In genomic region chr2:32704021-32704421, GRCm38 (mm10) we compare ENCODE assay signal across 8 mouse cellular contexts. TPM values are rescaled to one million over a fixed set of nuclear protein-coding genes. Genes with fewer than 3 reads are reported as not detected.
DNase-seq lines count a peak whose midpoint lies in the region; ATAC-seq and TF ChIP-seq lines count a peak whose summit lies in the region.

Gene Fpgs, minus strand, starts transcription at chr2:32704145.

- TF ChIP-seq POLR2A in ES-Bruce4 (IDR thresholded peaks at IDR 0.05; ENCODE audit: insufficient read depth, low read length), result no peak

- 90% methylated on average over 2 of the region's 2 CpGs for WGBS in forebrain, postnatal 0 days
- 86% methylated on average over 2 of the region's 2 CpGs for WGBS in neural tube, embryonic 13.5 days

- no peak within 1 kb of the TSS for H3K4me3 ChIP-seq in ES-Bruce4 (ENCODE audit: low read depth, low read length)
- H3K4me3 ChIP-seq in forebrain, postnatal 0 days (ENCODE audit: low read depth, low read length), result no peak within 1 kb of the TSS
- no peak within 1 kb of the TSS for H3K4me3 ChIP-seq in neural tube, embryonic 13.5 days

- peak within 1 kb of the TSS; percentile 66; the same call in 1 of the 2 replicates for H3K27ac ChIP-seq in ES-Bruce4 (ENCODE audit: insufficient read depth, low read length)
- H3K27ac ChIP-seq in forebrain, postnatal 0 days (ENCODE audit: low read depth, low read length), result no peak within 1 kb of the TSS
- H3K27ac ChIP-seq in neural tube, embryonic 13.5 days (replicated peaks), result no peak within 1 kb of the TSS

- no peaks in the 10 kb centered on the region for H3K4me1 ChIP-seq in ES-Bruce4 (ENCODE audit: control insufficient read depth, insufficient read depth, low read length)
- H3K4me1 ChIP-seq in forebrain, postnatal 0 days (ENCODE audit: insufficient read depth), result no peaks in the 10 kb centered on the region
- H3K4me1 ChIP-seq in neural tube, embryonic 13.5 days (replicated peaks), result no peaks in the 10 kb centered on the region

- no peaks in the 10 kb centered on the region for H3K27me3 ChIP-seq in ES-Bruce4 (ENCODE audit: control insufficient read depth, insufficient read depth, low read length, poor library complexity, severe bottlenecking)
- H3K27me3 ChIP-seq in forebrain, postnatal 0 days (ENCODE audit: insufficient read depth, low read length), result no peaks in the 10 kb centered on the region
- H3K27me3 ChIP-seq in neural tube, embryonic 13.5 days, result no peaks in the 10 kb centered on the region

- ATAC-seq in forebrain, postnatal 0 days, result no peak
- no peak for ATAC-seq in neural tube, embryonic 13.5 days (ENCODE audit: low read depth)
- no peak for ATAC-seq in activated CD4-positive, CD25-positive, alpha-beta regulatory T cell, adult 4 months

- no peak for TF ChIP-seq CTCF in ES-Bruce4 (IDR thresholded peaks at IDR 0.05; ENCODE audit: low read depth, low read length)
- no peak for TF ChIP-seq CTCF in forebrain, postnatal 0 days (IDR thresholded peaks at IDR 0.05; ENCODE audit: low read depth)

- H3K4me2 ChIP-seq in forebrain, postnatal 0 days (ENCODE audit: low read depth), result no peak within 1 kb of the TSS
- no peak within 1 kb of the TSS for H3K4me2 ChIP-seq in neural tube, embryonic 13.5 days

- peaks cover 35% of the 10 kb centered on the region for H3K36me3 ChIP-seq in ES-Bruce4 (ENCODE audit: control insufficient read depth, insufficient read depth, low read length, poor library complexity, severe bottlenecking)
- H3K36me3 ChIP-seq in forebrain, postnatal 0 days (ENCODE audit: insufficient read depth), result peaks cover 53% of the 10 kb centered on the region
- H3K36me3 ChIP-seq in neural tube, embryonic 13.5 days, result peaks cover 76% of the 10 kb centered on the region

- TF ChIP-seq EP300 in ES-Bruce4 (IDR thresholded peaks at IDR 0.05; ENCODE audit: insufficient read depth, low read depth, low read length), result no peak

- no peaks in the 10 kb centered on the region for H3K9me3 ChIP-seq in ES-Bruce4 (replicated peaks; ENCODE audit: control insufficient read depth, insufficient read depth, low read length, poor library complexity, severe bottlenecking)
- H3K9me3 ChIP-seq in forebrain, postnatal 0 days (ENCODE audit: low read length), result no peaks in the 10 kb centered on the region
- no peaks in the 10 kb centered on the region for H3K9me3 ChIP-seq in neural tube, embryonic 13.5 days

- H3K9ac ChIP-seq in ES-Bruce4 (ENCODE audit: low read depth, poor library complexity, severe bottlenecking), result no peak within 1 kb of the TSS
- H3K9ac ChIP-seq in forebrain, postnatal 0 days, result no peak within 1 kb of the TSS
- H3K9ac ChIP-seq in neural tube, embryonic 13.5 days, result no peak within 1 kb of the TSS

- no peak for DNase-seq in gastrocnemius, postnatal 4 days (ENCODE audit: low spot score in 2 of 2)
- DNase-seq in gastrocnemius, postnatal 25 days, result no peak
- DNase-seq in forebrain, postnatal 0 days, result no peak
- DNase-seq in kidney, postnatal 36 days, result peak; percentile 90 to 93
- DNase-seq in gastrocnemius, adult 8-10 months (ENCODE audit: low spot score in 2 of 2), result no peak

RNA-seq across cellular contexts. Expression of gene Fpgs, which starts in this region (rescaled TPM):
- 10 to 100 TPM; 18.7 to 22.4 TPM for total RNA-seq in gastrocnemius, postnatal 4 days (2021)
- 1 to 10 TPM; 3.9 to 4.7 TPM for total RNA-seq in gastrocnemius, postnatal 25 days (2021)
- polyA plus RNA-seq in ES-Bruce4 (2011; ENCODE audit: insufficient read depth, insufficient read length, low read depth, missing spikeins), result 45.7 and 52.7 TPM in 2 replicates
- 22.4 and 31.5 TPM in 2 replicates for total RNA-seq in forebrain, postnatal 0 days (2014; rRNA removed)
- polyA plus RNA-seq in forebrain, postnatal 0 days (2015; fragmentation: Nextera tagmentation; extraction: Ambion mirVana), result 20.7 and 22.0 TPM in 2 replicates
- polyA plus RNA-seq in neural tube, embryonic 13.5 days (2015; fragmentation: Nextera tagmentation; extraction: Ambion mirVana), result 14.3 and 14.7 TPM in 2 replicates
- 1 to 10 TPM; 3.8 to 6.2 TPM for polyA plus RNA-seq in activated CD4-positive, CD25-positive, alpha-beta regulatory T cell, adult 4 months (2017; shearing (Covaris generic))
- 1 to 10 TPM; 4.2 to 5.8 (median 4.7) TPM for total RNA-seq in gastrocnemius, adult 8-10 months (2022)

Comparison
In these comparisons a context has a peak if more than half of its experiments do, and no peak if none do; other contexts are left out.
1. DNase-seq: peak in kidney, postnatal 36 days (2 of 2); none in gastrocnemius, postnatal 4 days (0 of 2), gastrocnemius, postnatal 25 days (single experiment), forebrain, postnatal 0 days (single experiment) and gastrocnemius, adult 8-10 months (0 of 2).